Mouse (Mus musculus): ENCODE data around the gene Atxn10. TPM values are rescaled to one million over a fixed set of nuclear protein-coding genes. Genes with fewer than 3 reads are reported as not detected.

Atxn10 gene
- polyA plus RNA-seq, 1 experiment from 2014 or later = 85.3 TPM

- peak overlapping the region; percentile 72 for H3K9ac ChIP-seq
- under 1% methylated on average over 54 of the region's 54 CpGs for WGBS (ENCODE audit: insufficient replicate concordance)
- H3K27me3 ChIP-seq = no peaks in the 10 kb centered on the region
These were observed 401 bp downstream of the Atxn10 start for GRCm38 (mm10) chr15:85336301-85336991.

DNA sequence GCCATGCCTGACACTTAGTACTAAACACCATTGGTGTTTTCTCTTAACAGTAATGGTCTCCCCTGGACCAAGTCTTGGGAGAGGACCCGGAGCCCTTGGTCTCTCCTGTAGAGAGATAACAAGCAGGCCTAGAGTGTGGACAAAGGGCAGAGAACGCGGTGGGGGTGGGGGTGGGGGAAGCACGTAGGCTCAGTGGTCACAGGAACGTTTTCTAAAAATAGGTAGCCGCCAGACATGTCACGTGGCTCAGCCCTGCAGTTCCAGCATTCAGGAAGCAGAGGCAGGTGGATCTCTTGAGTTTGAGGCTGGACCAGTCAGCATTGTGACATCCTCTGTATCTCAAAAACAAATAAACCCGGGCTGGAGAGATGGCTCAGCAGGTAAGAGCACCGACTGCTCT is 1.2 kb downstream of the Atxn10 start:
- ATAC-seq (ENCODE audit: insufficient read depth) = peak; percentile 20; the same call in 1 of the 2 replicates
- 18% methylated on average over 9 of the region's 9 CpGs for WGBS (ENCODE audit: insufficient replicate concordance)
- Histone ChIP-seq H3K27me3 (no peaks in the 10 kb centered on the region), H3K9ac (peak overlapping the region; percentile 72; the same call in 1 of the 2 replicates), H3K4me1 (replicated peaks) (peaks cover 27% of the 10 kb centered on the region), H3K4me3 (replicated peaks) (peak overlapping the region; percentile 77), H3K4me2 (peak overlapping the region; percentile 79), H3K27ac (replicated peaks) (peak overlapping the region; percentile 87), H3K9me3 (replicated peaks) (no peaks in the 10 kb centered on the region), H3K36me3 (replicated peaks) (no peaks in the 10 kb centered on the region)

More at GRCm38 (mm10) chr15:85336301-85336991, 401 bp downstream of the Atxn10 start:
- ATAC-seq (ENCODE audit: insufficient read depth) = peak; percentile 76
- Histone ChIP-seq H3K36me3 (replicated peaks) (no peaks in the 10 kb centered on the region), H3K4me1 (replicated peaks) (peaks cover 25% of the 10 kb centered on the region), H3K4me2 (peak overlapping the region; percentile 79), H3K9me3 (replicated peaks) (no peaks in the 10 kb centered on the region), H3K4me3 (replicated peaks) (peak overlapping the region; percentile 77), H3K27ac (replicated peaks) (peak overlapping the region; percentile 87)

GRCm38 (mm10) chr15:85337979-85338378 is 1.9 kb downstream of the Atxn10 start:
- Histone ChIP-seq H3K4me1 (replicated peaks) (peaks cover 35% of the 10 kb centered on the region), H3K9ac (no peak overlapping the region), H3K4me3 (replicated peaks) (no peak overlapping the region), H3K4me2 (peak overlapping the region; percentile 79; the same call in 1 of the 2 replicates), H3K27ac (replicated peaks) (no peak overlapping the region), H3K9me3 (replicated peaks) (no peaks in the 10 kb centered on the region), H3K27me3 (no peaks in the 10 kb centered on the region), H3K36me3 (replicated peaks) (no peaks in the 10 kb centered on the region)
- ATAC-seq (ENCODE audit: insufficient read depth) = no peak
- 80% methylated on average over 5 of the region's 5 CpGs for WGBS (ENCODE audit: insufficient replicate concordance)

DNA sequence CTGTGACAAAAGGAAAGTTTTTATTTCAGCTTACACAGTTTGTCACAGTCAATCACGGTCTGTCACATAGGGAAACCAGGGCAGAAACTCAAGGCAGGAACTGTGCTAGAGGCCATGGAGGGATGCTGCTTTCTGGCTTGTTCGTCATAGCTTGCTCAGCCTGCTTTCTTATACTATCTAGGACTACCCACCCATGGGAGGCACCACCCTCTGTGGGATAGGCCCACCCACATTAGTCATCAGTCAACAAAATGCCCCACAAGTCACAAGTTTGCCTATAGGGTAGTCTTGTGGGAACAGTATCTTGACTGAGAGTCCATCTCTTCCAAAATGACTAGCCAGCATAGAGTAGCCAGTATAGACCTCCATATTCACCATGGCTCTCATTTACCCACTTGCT is 6.2 kb downstream of the Atxn10 start:
- H3K4me2 ChIP-seq = no peak overlapping the region
- 73% methylated on average over 2 of the region's 2 CpGs for WGBS (ENCODE audit: insufficient replicate concordance)
- no peak overlapping the region for H3K4me3 ChIP-seq (replicated peaks)
- H3K9ac ChIP-seq = no peak overlapping the region
- ATAC-seq (ENCODE audit: insufficient read depth) = no peak
- H3K4me1 ChIP-seq (replicated peaks) = peaks cover 37% of the 10 kb centered on the region
- H3K9me3 ChIP-seq (replicated peaks) = no peaks in the 10 kb centered on the region
- no peaks in the 10 kb centered on the region for H3K27me3 ChIP-seq
- no peaks in the 10 kb centered on the region for H3K36me3 ChIP-seq (replicated peaks)
- no peak overlapping the region for H3K27ac ChIP-seq (replicated peaks)

DNA sequence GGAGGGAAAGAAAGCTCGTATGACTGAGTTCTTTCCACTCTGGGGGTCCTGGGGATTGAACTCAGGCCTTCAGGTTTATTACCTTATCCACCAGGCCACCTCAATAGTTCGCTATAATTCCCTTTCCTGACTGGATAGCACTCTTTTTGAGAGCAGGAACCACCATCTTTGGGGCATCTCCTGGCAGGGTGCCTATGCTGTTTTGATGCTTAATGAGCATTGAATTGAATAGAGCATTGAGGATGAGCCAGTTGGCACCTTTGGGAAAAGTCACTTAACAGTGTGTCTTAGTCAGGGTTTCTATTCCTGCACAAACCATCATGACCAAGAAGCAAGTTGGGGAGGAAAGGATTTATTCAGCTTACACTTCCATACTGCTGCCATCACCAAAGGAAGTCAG is 8.6 kb downstream of the Atxn10 start:
- Histone ChIP-seq H3K27ac (replicated peaks) (no peak overlapping the region), H3K9ac (no peak overlapping the region), H3K4me1 (replicated peaks) (peaks cover 34% of the 10 kb centered on the region), H3K27me3 (no peaks in the 10 kb centered on the region), H3K4me3 (replicated peaks) (no peak overlapping the region), H3K4me2 (no peak overlapping the region), H3K36me3 (replicated peaks) (no peaks in the 10 kb centered on the region), H3K9me3 (replicated peaks) (no peaks in the 10 kb centered on the region)
- 58% methylated on average over 2 of the region's 2 CpGs for WGBS (ENCODE audit: insufficient replicate concordance)
- no peak for ATAC-seq (ENCODE audit: insufficient read depth)

DNA sequence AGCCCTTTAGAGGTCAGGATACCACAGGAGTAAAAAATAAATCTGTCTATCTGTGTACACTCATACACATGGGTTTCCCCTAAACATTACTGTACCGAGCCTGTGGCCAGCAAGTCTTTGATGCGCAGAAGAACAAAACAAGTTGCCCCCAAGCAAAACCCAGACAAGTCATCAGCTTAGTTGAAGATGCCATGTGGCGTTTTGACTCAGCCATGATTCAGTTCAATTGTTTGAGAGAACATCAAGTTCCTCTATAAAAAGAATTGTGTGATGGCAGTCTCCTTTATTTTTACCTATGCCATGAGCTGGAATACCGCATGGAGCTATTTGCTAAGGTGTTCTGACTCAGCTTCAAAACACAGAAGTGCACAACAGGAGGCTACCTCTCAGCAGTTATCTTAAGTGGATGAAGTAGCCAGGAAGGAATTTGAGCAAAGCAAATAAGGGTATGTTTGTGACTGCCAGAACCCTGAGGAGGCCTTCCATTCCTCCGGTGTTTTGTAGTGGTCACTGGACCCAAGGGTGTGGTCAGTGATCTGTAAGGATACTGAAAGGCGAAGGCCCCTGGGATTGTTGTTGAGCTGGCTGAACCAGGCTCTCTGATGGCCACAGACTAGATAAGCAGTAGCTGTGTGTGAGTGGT is 11.1 kb downstream of the Atxn10 start:
- Histone ChIP-seq H3K9ac (no peak overlapping the region), H3K4me1 (replicated peaks) (peaks cover 41% of the 10 kb centered on the region), H3K9me3 (replicated peaks) (no peaks in the 10 kb centered on the region), H3K36me3 (replicated peaks) (no peaks in the 10 kb centered on the region), H3K27me3 (no peaks in the 10 kb centered on the region), H3K27ac (replicated peaks) (no peak overlapping the region), H3K4me3 (replicated peaks) (no peak overlapping the region), H3K4me2 (no peak overlapping the region)
- WGBS (ENCODE audit: insufficient replicate concordance) = 65% methylated on average over 6 of the region's 6 CpGs
- ATAC-seq (ENCODE audit: insufficient read depth) = no peak

DNA sequence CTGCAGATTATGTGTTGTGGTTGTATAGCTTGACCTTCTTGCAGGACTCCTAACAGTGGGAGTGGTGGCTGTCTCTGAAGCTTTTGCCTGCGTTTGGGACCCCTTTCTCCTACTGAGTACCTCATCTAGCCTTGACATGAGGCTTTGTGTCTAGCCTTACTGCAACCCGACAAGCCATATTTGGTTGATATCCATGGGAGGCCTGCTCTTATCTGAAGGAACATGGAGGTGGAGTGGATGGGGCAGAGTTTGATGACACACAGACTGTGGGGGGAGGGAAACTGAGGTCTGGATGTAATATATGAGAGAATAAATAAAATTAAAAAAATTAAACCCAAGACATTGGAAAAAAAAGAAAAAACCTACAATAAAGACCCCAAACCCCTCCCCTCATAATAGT is 14.1 kb downstream of the Atxn10 start:
- H3K27ac ChIP-seq (replicated peaks) = no peak overlapping the region
- no peaks in the 10 kb centered on the region for H3K9me3 ChIP-seq (replicated peaks)
- H3K4me3 ChIP-seq (replicated peaks) = no peak overlapping the region
- WGBS (ENCODE audit: insufficient replicate concordance) = 29% methylated on average over 2 of the region's 2 CpGs
- peaks cover 30% of the 10 kb centered on the region for H3K4me1 ChIP-seq (replicated peaks)
- H3K4me2 ChIP-seq = no peak overlapping the region
- ATAC-seq (ENCODE audit: insufficient read depth) = peak; percentile 47; the same call in 1 of the 2 replicates
- no peak overlapping the region for H3K9ac ChIP-seq
- H3K27me3 ChIP-seq = no peaks in the 10 kb centered on the region
- H3K36me3 ChIP-seq (replicated peaks) = no peaks in the 10 kb centered on the region

- Histone ChIP-seq H3K9ac (no peak overlapping the region), H3K4me3 (replicated peaks) (no peak overlapping the region), H3K4me1 (replicated peaks) (peaks cover 21% of the 10 kb centered on the region), H3K27ac (replicated peaks) (no peak overlapping the region), H3K4me2 (no peak overlapping the region), H3K36me3 (replicated peaks) (no peaks in the 10 kb centered on the region), H3K9me3 (replicated peaks) (no peaks in the 10 kb centered on the region), H3K27me3 (no peaks in the 10 kb centered on the region)
- ATAC-seq (ENCODE audit: insufficient read depth) = no peak
- 60% methylated on average over 9 of the region's 9 CpGs for WGBS (ENCODE audit: insufficient replicate concordance)
These were observed 18.0 kb downstream of the Atxn10 start for GRCm38 (mm10) chr15:85354060-85354459.

- 67% methylated on average over 6 of the region's 6 CpGs for WGBS (ENCODE audit: insufficient replicate concordance)
- peaks cover 8% of the 10 kb centered on the region for H3K36me3 ChIP-seq (replicated peaks)
- H3K27me3 ChIP-seq = no peaks in the 10 kb centered on the region
- H3K4me2 ChIP-seq = no peak overlapping the region
- H3K9me3 ChIP-seq (replicated peaks) = no peaks in the 10 kb centered on the region
- H3K4me3 ChIP-seq (replicated peaks) = no peak overlapping the region
- no peak for ATAC-seq (ENCODE audit: insufficient read depth)
- H3K9ac ChIP-seq = no peak overlapping the region
- no peak overlapping the region for H3K27ac ChIP-seq (replicated peaks)
- 0 out of 2 replicates have a peak, but pooled peaks cover 5% of the 10 kb centered on the region for H3K4me1 ChIP-seq (replicated peaks)
These were observed 20.1 kb downstream of the Atxn10 start for GRCm38 (mm10) chr15:85356112-85356511.

GRCm38 (mm10) chr15:85357465-85358225 is 21.6 kb downstream of the Atxn10 start:
- Histone ChIP-seq H3K9ac (no peak overlapping the region), H3K4me3 (replicated peaks) (no peak overlapping the region), H3K9me3 (replicated peaks) (no peaks in the 10 kb centered on the region), H3K4me2 (no peak overlapping the region; the same call in 1 of the 2 replicates), H3K27me3 (no peaks in the 10 kb centered on the region), H3K4me1 (replicated peaks) (0 out of 2 replicates have a peak, but pooled peaks cover 5% of the 10 kb centered on the region), H3K27ac (replicated peaks) (no peak overlapping the region), H3K36me3 (replicated peaks) (peaks cover 21% of the 10 kb centered on the region)
- 72% methylated on average over 4 of the region's 4 CpGs for WGBS (ENCODE audit: insufficient replicate concordance)
- ATAC-seq (ENCODE audit: insufficient read depth) = no peak

DNA sequence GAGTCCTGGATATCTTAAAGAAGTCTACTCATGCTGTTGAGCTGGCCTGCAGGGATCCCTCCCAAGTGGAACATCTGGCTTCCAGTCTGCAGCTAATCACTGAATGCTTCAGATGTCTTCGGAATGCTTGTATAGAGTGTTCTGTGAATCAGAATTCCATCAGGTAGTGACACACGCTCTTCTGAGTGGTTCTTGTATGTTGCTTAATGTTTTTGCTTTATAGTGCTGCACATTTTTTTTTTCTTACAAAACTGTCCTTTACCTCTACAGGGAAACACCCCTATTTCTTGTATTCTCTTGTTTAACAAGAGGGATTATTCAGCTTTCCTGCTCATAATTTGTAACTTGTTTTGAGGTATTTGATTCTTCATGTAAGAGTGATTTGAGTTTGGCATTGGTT is 23.4 kb downstream of the Atxn10 start:
- H3K9me3 ChIP-seq (replicated peaks) = no peaks in the 10 kb centered on the region
- WGBS (ENCODE audit: insufficient replicate concordance) = 62% methylated on average over 2 of the region's 2 CpGs
- H3K4me3 ChIP-seq (replicated peaks) = no peak overlapping the region
- H3K4me1 ChIP-seq (replicated peaks) = 0 out of 2 replicates have a peak, but pooled peaks cover 5% of the 10 kb centered on the region
- no peaks in the 10 kb centered on the region for H3K27me3 ChIP-seq
- no peak overlapping the region for H3K27ac ChIP-seq (replicated peaks)
- ATAC-seq (ENCODE audit: insufficient read depth) = no peak
- H3K36me3 ChIP-seq (replicated peaks) = peaks cover 27% of the 10 kb centered on the region
- no peak overlapping the region for H3K4me2 ChIP-seq
- no peak overlapping the region for H3K9ac ChIP-seq

Measured in liver, embryonic 15.5 days (tissue).